Mouse (Mus musculus) c-Kit-positive CD71-negative TER-119-negative erythroid progenitor cells, embryonic 14.5 days (primary cell): ENCODE measurements around the gene Zfp512b.
A peak's percentile ranks its signal among the peaks of the same experiment; 100 is the strongest.

Source experiments
- DNase-seq: peaks from one replicate; pipeline ENCODE4 v3.0.0-alpha.2; 2013; ENCODE audit warnings: low read depth

Gene Zfp512b

DNA sequence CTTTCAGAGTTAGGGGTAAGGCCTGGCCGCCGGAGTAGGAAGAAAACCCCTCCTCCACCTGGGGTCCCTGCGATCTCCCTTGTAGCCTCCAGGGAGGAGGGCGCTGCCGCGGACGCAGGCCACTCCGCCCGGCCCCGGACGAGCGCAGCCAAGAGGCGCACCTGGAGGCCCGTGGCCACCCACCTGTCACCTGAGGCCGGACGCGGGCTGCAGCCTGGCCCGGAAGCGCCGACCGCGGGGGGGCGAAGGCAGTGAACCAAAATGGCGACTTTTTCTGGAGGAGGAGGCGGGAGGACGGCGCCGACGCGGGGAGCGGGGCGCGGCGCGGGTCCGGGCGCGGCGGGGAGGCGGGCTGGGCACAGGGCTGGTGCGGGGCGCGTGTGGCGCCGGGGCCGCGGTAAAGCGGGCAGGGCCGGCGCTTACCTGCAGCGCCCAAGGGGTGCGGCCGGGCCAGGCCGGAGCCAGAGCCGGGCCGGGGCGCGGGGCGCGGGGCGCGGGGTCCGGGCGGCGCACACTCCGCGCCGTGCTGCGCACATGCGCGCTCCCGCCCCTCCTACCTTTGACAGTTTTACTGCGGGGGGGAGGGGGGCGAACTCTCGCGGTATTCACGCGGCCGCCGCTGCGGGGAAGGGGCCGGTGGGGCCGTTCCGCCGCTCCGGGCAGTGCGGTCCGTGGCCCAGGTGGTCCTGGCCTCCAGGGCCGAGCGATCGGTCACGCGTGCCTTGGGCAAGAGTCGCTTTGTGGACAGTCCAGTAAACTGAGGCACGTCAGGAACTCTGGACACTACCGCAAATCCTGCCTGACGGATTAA, at the start of gene Zfp512b:
Gene Zfp512b, minus strand, starts transcription at position 573 of the 811 bp plus-strand sequence.
- no peak for DNase-seq

DNA sequence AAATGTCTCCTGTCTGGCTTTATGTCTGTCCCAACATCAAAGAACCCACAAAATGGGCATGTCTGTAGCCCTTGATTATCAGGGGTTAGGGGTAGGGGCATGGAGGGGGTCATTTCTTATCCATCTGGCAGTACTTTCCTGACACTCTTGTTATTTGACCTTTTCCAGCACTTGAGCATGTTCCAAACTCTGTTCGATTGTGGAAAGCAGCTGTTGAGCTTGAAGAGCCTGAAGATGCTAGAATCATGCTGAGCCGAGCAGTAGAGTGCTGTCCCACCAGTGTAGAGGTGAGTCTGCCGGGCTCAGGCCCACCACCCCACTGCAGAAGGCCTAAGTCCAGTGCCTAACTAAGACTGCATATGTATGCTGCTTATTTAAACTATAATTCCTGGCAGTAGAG, 43.3 kb upstream of the Zfp512b start:
- no peak for DNase-seq

DNA sequence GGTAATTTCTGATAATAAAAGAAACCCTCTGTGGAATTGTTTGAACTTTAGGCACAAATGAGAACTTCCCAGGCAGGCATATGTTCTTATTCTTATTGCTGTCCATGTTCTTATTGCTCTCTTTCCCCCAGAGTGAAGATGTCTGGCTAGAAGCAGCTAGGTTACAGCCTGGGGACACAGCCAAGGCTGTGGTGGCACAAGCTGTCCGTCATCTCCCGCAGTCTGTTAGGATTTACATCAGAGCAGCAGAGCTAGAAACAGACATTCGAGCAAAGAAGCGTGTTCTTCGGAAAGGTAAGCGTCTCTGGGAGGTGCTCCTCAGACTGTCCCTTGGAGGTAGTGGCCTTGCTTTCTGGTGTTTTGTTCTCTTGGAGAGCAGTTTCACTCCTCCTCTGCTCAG, 40.0 kb upstream of the Zfp512b start:
- DNase-seq, result no peak

DNA sequence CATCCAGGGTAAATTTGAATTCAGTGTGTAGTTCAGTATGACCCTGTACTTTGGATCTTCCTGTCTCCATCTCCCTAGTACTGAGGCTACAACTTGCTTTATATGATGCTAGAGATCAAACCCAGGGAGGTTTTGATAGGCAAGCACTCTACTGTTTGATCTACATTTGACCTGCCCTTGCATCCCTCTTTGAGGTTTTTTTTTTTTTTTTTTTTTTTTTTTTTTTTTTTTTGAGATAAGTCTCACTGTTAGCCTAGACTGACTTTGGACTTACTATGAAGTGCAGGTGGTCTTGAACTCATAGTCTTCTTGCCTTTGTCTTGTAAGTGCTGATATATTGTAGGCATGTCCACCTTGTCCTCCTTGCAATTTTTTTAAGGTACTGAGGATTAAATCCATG, 35.9 kb upstream of the Zfp512b start:
- DNase-seq, result no peak

DNA sequence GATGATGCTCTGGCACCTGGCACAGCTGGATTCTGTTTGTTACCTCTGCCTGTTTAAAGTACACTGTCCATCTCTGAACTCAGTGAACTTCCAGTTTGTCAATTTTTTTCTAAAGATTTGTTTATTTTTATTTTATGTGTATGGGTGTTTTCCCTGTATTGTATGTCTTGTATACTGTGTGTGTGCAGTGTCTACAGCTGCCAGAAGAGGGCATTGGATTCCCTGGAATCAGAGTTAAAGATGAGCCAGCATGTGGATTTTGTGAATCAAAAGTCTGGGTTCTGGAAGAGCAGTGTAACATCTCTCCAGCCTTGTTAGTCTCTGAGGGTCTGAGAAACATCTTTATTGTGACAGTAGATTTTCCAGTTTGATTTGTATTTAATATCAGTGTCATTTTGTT, 30.8 kb upstream of the Zfp512b start:
- DNase-seq, result no peak

DNA sequence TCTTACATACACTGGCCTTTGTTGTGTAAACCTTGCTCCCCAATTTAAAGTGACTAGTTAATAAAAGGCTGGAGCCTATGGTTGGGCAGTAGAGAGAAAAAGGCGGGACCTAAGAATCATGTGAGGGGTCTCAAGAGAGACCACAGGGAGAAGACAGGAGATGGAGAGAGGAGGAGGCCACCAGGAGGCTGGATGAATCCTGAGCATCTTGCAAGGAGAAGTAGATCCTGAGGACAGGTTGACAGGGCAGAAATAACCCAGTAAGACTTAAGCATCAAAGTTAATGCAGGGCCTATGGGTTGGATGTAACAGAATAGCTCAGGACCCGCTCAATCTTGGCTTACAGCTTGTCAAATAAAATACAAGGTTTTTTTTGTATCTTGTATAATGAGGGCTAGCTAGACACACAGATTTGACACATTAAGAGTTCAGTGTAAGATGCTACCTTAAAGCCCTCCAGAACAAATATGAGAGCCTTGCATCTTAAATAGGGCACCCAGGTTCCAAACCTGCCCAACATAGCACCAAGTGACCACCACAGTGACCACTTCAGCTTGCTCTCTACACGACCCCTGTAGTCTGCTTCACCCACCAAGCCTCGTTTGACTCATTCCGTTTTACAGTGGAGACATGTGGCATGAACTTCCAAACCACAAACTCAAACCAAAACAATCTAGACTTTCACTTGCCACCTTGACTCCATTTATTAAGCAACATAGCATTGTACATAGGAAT, 26.3 kb upstream of the Zfp512b start:
- no peak for DNase-seq

DNA sequence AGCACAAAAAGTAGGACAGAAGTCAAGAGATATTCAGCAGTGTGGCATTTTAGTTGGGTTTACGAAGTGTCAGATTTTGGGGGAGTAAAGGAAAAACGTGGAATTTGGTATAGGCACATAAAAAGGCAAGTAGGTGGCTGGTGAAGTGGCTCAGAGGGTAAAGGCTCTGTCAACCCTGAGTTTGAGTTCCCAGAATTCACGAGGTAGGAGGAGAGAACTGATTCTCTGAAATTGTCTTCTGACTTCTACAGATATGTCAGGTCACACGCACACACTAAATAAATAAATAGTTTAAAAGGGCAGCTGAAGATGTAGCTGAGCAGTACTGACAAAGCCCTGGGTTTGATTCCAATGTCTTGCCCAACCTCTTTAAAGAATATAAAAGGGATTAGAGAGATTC, 9.8 kb upstream of the Zfp512b start:
- no peak for DNase-seq

DNA sequence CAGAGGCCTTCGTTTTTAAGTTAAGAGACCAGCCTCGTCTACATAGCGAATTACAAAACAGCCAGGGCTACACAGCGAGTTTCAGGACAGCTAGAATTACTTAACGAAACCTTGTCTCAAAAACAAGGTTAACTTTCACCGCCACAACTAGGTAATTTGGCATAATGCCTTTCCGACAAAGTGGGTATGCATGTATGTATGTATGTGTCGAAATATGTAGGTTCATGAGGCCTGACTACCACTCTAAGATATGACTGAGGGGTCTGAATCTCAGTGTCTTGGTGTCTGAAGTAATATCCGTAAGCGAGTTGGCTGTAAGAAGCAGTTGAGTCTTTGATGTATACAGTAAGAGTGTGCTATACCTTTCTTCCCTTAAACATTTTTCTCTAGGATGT, 9.1 kb upstream of the Zfp512b start:
- DNase-seq, result no peak

DNA sequence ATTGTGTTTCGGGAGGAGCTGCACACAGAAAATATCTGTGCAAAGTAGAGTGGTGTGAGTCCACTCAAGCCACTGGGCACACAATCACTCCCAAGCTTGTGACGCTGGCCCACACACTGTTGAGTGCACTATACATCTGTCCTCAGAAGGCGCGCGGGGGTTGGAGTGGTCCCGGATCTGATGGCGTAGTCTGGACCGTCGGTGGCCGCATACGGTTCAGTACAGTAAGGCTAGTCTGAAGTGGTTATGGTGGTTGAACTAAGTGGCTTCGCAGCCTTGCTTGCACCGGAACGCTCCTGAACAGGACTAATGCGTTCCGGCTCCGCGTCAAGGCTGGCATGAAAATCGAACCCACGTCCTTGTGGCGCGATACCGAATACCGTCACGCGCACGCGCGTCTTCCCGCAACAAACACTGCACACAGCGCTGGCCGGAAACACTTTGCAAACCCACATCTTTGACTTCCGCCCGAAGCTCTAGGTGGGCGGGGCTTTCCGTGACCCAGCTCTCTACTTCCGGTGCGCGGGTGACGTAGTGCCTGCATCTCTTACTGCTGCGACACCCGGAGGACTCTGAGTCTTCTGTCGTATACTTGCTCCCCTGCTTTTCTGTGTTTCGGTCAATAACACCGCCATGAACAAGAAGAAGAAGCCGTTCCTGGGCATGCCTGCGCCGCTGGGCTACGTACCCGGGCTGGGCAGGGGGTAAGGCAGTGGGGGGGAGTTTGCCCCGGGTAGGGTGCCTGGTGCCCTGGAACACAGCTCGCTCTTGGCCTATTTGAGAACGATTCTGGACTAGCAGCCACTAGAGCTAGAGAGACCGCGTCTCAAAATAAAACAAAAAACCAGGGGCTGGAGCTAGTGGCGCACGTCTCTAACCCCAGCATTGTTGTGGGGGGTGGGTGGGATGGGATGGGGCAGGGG, 8.5 kb upstream of the Zfp512b start:
- peak; percentile 96 for DNase-seq

DNA sequence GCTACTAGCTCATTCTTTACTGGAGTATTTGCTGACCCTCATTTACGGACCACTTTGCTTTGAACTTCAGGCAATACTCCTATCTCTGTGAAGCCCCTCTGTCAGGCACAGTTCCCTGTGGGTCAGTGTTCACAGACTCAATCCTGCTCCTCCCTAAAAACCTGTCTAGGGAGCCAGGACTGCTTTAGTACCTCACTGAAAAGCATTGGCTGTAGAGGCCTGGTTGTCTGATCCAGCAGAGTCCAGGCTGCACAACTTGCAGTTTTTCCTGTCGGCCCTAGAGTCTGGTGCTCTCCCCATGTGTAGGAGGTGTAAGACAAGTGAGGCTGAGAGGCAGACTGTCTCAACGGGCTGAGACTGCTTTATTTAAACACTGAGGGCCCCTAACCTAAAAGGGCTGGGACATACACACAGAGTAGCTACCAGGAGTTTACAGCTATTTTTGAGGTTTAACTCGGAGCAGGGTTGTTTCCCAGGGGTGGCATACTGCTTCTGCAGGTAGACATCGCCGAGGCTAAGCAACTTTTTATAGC, 7.7 kb upstream of the Zfp512b start:
- no peak for DNase-seq

DNA sequence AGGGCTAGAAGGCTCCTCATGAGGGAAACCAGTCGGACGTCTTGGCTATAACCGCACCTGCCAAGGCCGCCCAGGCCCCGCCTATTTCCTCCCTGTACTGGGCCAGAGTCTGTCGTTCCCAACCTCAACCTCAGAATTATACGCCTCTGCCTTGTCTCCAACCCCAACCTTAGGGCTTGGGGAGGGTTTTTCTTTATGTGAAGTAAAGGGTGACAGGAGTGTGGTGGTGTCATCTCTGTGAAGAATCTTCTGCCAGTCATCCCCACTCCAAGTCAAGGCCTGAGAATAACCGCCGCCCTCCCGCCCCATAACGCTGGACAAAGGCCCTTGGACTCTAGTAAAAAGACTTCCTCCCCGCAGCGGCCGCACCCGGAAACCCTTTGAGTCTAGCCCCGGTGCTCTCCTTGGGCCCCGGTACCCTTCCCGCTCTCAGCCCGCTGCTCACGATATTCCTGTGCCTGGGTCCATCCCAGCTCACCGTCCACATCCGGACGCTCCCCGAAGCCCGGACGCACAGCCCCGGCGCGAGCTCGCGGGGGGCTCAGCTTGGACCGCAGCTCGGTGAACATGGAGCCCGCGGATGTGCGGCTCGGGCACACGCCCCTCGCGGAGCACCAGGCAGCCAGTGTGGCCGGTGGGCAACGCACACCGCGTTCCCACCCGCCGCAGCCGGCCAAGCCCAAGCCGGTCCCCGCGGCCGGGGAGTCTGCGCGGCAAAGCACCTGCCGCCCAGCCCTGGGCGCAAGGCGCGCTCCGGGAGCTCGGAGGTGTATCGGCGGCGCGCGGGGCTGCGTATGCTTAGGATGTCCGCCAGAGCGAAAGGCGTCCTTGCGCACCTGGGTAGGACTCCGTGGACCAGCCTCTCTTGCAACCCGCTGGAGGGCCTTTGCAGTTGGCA, 6.1 kb upstream of the Zfp512b start, which contains the start of gene Samd10:
Gene Samd10, minus strand, starts transcription at position 759 of the 898 bp plus-strand sequence.
- no peak for DNase-seq

DNA sequence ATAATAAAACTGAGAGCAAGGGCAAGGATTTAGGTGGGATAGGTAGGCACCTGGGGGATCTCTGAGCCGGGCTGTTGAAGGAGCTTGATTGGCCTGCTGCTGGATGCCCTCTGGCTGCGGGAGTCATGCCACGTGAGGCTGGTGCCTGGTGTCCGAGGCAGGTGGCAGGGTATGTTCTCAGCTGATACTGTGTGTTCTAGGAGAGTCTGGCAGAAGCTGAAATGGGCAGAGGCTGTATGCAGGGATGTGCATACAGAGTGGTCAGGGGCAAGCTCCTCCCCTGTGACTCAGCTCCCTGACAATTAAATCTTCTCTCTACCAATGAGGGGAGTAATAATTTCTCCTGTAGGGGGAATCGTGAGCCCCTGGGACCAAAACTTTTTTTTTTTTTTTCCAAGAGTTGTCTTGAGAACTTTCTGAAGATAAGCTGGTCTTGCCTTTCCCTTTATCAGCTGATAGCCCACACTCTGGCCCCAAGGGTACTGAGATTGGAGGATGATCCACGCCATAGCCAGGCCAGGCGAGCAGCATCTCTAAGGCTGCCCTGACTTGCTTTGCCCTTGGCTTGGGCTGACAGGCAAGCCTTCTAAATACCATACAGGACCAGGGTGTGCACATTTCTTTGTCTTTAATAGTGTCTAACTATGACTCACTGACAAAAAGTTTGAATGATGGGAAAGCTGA, 4.9 kb upstream of the Zfp512b start:
- no peak for DNase-seq

DNA sequence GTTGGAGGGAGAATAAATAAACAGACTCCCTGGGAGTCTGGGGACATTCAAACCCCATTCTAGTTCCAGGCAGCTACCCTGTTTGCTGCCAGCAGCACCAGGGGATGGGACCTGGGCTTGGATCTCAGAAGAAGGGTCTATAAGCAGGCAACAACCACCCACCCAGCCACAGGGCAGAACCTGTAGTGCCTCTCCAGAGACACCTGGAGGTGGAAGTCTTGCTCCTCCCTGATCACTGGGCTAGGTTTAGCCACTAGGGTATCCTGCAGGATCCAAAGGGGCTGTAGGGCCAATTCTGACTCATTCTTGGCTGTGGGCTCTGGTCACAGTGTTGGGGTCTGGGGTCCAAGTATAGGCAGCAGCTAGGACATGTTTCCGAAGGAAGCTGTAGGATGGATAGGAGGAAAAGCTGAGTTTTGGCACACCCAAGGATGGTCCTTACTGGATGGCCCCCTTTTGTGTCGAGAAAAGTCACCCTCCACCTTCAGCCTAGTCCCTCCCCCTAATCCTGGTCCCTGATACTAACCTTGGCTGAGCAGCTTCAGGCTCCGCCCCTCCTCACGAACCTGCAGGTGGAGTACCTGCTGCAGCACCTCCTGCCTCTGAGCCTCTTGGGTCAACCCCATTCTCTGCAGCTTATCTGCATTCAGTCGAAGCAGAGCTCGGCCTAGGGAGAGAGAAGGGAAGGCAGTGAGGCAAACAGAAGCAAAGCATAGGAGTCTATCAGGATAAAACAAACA, 3.8 kb upstream of the Zfp512b start:
- no peak for DNase-seq

DNA sequence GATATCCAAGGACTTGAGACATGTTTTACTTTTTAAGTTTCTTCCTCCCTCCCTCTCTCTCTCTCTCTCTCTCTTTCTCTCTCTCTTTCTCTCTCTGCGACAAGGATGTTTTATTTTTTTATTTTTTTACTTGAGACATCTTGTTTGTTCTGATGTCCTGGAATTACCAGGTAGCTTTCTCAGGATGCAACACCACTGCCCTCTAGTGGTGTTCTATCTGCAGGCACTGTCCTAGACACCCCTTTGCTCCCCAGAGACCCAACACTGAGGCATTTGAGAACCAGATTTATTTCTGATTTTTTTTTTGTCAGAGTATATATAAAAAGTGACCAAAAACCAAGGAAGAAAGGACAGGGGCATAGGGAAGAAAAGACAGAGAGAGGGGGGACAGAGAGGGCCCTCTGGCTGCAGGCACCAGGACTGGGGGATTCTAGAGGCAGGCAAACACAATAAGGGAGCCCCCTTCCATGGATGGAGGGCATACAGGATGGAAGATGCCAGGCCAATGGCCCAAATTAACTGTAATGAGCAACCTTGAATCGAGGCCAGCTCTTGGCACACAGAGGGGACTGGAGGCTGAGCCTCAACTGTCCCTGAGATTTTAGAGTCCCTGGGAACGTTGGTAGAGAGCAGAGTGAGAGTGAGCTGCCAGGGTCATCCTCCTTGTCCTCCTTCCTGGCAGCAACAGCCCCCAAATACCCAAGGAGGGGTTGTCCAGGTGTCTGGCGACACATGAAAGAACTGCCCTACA, 2.5 kb upstream of the Zfp512b start:
- DNase-seq, result no peak

DNA sequence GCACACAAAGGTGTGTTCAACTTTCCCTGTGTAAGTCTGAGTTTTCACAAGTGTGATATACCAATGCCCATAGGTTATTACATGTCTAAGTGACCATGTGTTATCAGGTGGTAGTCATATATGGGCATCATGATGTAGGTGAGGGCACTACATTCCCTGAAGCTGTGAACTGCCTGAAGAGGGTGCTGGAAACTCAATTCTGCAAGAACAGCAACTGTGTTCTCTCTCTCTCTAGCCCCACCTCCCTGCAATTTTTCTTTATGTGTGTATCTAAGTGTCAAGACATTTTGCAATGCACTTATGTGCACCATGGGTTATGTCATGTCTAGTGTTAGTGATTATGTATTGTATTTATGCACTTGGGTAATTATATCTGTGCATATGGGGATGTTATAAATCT, 1.3 kb upstream of the Zfp512b start:
- no peak for DNase-seq

DNA sequence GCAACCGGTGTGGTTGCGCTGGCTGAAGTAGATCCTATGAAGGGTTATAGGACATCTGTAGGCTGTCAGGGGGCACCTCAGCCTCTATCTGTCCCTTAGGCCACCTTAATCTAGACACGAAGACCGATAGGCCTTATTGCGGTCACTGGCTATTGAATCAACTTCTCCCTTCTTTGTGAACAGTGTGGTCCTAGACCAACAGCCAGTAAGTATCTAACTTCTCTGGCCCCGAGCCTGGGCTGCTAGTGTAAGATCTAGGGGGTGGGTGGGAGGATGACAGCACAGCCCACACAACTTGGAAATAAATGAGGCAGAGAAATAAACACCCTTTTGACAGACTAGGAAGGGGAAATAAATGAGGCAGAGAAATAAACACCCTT, 429 bp upstream of the Zfp512b start:
- DNase-seq, result no peak

DNA sequence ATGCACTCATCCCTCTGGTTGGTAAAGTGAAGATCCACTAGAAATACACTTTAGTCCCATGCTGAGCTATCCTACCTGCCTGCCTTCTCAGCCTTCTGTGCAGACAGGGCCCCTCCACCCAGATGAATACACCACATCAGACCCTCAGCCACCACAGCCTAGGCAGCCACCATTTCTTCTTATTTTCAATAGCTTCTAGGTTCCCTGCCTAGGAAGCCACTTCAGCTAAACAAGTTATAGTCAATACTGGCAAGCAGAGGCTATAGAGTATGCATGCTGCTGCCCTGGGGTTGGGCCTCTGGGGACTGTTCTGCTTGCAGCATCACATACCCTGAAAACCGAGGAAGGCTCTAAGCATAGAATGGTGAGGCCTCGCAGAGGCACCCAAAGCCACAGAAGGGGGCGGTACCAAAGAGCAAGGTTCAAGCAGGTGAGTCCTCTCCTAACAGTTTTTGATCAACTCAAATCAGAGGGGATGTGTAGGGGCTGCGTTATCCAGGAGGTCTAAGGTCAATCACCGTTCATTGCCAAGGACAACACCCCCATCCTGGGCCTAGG, 996 bp downstream of the Zfp512b start, which contains the start of gene Prpf6:
Gene Prpf6, plus strand, starts transcription at position 341 of the 558 bp plus-strand sequence.
- no peak for DNase-seq

DNA sequence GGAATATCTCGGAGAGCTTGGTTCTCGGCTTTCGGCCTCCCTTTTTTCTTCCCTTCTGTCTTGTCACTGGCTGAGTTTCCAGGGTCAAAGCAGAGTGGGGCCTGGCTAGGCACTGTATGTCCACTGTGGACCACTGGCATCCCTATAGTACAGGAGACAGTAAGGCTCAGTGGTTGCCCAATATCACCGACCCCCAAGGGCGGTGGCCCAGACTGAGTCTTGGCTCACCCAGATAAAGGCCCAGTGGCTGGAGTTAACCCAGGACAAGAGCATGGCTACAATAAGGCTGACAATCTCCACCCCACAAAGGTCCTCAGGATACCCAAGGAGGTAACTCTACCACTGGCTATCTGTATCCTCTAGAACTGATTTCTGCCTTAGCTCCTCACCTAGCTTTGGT, 2.1 kb downstream of the Zfp512b start:
- DNase-seq, result no peak

DNA sequence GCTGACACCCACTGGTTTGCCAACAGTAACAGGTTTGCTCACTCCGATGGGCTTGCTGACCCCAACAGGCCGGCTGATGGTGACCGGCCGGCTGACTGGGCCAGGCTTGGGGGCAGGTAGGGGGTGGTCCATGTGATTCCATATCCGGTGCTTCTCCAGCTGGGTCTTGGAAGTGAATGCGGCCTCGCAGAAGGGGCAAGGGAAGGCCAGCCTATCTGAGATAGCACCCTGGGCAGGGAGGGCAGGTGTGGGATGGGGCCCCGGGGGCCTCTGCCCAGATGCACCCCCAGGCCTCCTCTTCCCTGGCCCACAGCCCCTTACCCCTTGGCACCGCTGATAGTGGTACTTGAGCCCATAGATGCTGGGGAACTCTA, 2.9 kb downstream of the Zfp512b start:
- no peak for DNase-seq
